Mouse (Mus musculus) kidney, adult 8-10 months (tissue): Measurements from ENCODE around the gene 3110021N24Rik.
A peak's percentile ranks its signal among the peaks of the same experiment; 100 is the strongest.

Source experiments
- DNase-seq, 2 experiments: peaks; one replicate each; pipeline ENCODE4 v3.0.0; 2022

Gene 3110021N24Rik

GRCm38 (mm10) chr4:108798083-108798830 is 78.8 kb downstream of the 3110021N24Rik start:
- DNase-seq: peak; percentile 44 to 79

- DNase-seq: no peak
These were observed 84.1 kb downstream of the 3110021N24Rik start for GRCm38 (mm10) chr4:108803535-108803934.

GRCm38 (mm10) chr4:108811142-108811541 is 91.7 kb downstream of the 3110021N24Rik start:
- DNase-seq: no peak

- DNase-seq: no peak
These were observed 92.1 kb downstream of the 3110021N24Rik start for GRCm38 (mm10) chr4:108811550-108811949.

GRCm38 (mm10) chr4:108825677-108826076 is 106.2 kb downstream of the 3110021N24Rik start:
- DNase-seq: no peak

- DNase-seq: no peak
These were observed 106.6 kb downstream of the 3110021N24Rik start for GRCm38 (mm10) chr4:108826096-108826495.

- DNase-seq: no peak
These were observed 107.2 kb downstream of the 3110021N24Rik start for GRCm38 (mm10) chr4:108826643-108827042.

GRCm38 (mm10) chr4:108830698-108831097 is 111.2 kb downstream of the 3110021N24Rik start:
- no peak for DNase-seq
